ENCODE assay signal across 31 mouse cellular contexts in genomic region chr3:99875137-99875536, GRCm38 (mm10). TPM values are rescaled to one million over a fixed set of nuclear protein-coding genes. Genes with fewer than 3 reads are reported as not detected.
"Had no signal": no experiment of that assay in that cellular context is flagged by ENCODE, and none has a peak within 500 bp of the region (broad histone marks: within the 10 kb centered on the region; RNA-seq: fewer than 3 reads in every experiment).

No protein-coding gene starts in this region.

- H3K4me2 ChIP-seq: embryonic facial prominence, embryonic 12.5 days; embryonic facial prominence, embryonic 13.5 days; embryonic facial prominence, embryonic 15.5 days; forebrain, embryonic 12.5 days; forebrain, embryonic 13.5 days; forebrain, embryonic 15.5 days had no signal

- DNase-seq: cerebellum, adult 2 months; cerebellum, adult 8-10 months; cerebellum, adult 9-10 months; cerebellum, adult 9-11 months; cerebellum, postnatal 10 days; cerebellum, postnatal 14 days; cerebellum, postnatal 25 days; cerebellum, postnatal 36 days; embryo, embryonic 11 days; forebrain, postnatal 0 days; gastrocnemius, adult 2 months; gastrocnemius, postnatal 10 days; gastrocnemius, postnatal 14 days; gastrocnemius, postnatal 25 days; gastrocnemius, postnatal 36 days; heart, adult 18-20 months; heart, adult 2 months had no signal

- H3K4me3 ChIP-seq: embryonic facial prominence, embryonic 10.5 days; embryonic facial prominence, embryonic 12.5 days; embryonic facial prominence, embryonic 13.5 days; embryonic facial prominence, embryonic 15.5 days; erythroblast, embryonic 14.5 days; forebrain, embryonic 10.5 days; forebrain, embryonic 12.5 days; forebrain, embryonic 13.5 days; forebrain, embryonic 15.5 days; gastrocnemius, adult 2 months; heart, adult 2 months had no signal

- H3K27me3 ChIP-seq: embryonic facial prominence, embryonic 12.5 days; embryonic facial prominence, embryonic 13.5 days; embryonic facial prominence, embryonic 15.5 days; forebrain, embryonic 12.5 days; forebrain, embryonic 13.5 days; forebrain, embryonic 15.5 days had no signal

- H3K36me3 ChIP-seq: embryonic facial prominence, embryonic 10.5 days; embryonic facial prominence, embryonic 12.5 days; embryonic facial prominence, embryonic 13.5 days; embryonic facial prominence, embryonic 15.5 days; forebrain, embryonic 10.5 days; forebrain, embryonic 12.5 days; forebrain, embryonic 15.5 days had no signal

RNA-seq across cellular contexts. Expression of gene Spag17, which starts 10.1 kb away (rescaled TPM):
- total RNA-seq: common myeloid progenitor, adult 5-6 weeks; gastrocnemius, adult 18-20 months; gastrocnemius, adult 2 months; gastrocnemius, adult 8-10 months; gastrocnemius, postnatal 14 days; gastrocnemius, postnatal 25 days; gastrocnemius, postnatal 36 days; granulocyte monocyte progenitor cell, adult 5-6 weeks; heart, adult 2 months; heart, adult 8-10 months had no signal
- polyA plus RNA-seq: erythroblast, embryonic 14.5 days had no signal
